Mouse (Mus musculus) brain, embryonic 14.5 days (tissue): Measurements from ENCODE around the gene Slc31a1.

Source experiments
- CTCF ChIP-seq: fragments of 200-500 bp; IDR thresholded peaks from 2 replicates; pipeline ENCODE4 v1.5.1; 2012; ENCODE audit warnings: inconsistent platforms, mild to moderate bottlenecking, moderate library complexity, borderline replicate concordance; ENCODE audit not compliant: insufficient read depth, insufficient read length; ENCODE audit errors: extremely low read depth
- POLR2A ChIP-seq: fragments of 200-500 bp; IDR thresholded peaks from 2 replicates; pipeline ENCODE4 v1.6.1; 2012; ENCODE audit warnings: mild to moderate bottlenecking, inconsistent platforms, borderline replicate concordance; ENCODE audit not compliant: poor library complexity, insufficient read depth, insufficient read length, severe bottlenecking; ENCODE audit errors: extremely low read depth

DNA sequence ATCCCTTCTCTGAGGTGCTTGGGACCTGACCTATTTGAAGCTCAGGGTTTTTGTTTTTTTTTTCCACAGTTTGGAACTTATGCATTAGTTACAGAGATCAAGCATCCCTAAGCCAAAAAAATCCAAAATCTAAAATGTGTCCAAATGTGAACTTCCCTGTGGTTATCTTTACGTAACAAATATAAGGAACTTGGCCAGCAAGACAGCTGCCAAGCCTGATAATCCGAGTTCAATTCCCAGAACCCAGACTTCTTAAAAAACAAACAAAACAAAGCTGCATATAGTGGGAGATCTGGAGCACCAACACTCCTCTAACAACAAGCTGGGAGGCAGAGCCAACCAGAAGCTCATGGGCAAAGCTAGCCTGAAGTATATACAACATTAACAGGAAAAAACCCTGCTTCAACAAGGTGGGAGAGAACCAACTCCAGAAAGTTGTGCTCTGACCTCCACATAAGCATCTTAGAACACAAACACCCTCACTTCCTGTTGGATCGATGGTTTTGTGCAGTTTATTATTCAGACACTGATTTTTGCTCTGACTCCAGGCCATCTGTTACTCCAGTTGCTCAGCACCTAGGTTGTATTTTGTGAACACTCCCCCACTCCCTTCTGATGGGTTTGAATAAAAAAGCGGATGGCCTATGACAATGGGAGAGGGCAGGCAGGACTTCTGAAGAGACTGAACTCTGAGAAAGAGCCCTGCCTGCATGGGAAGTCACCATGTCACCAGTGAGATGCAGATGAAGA lies 37.3 kb downstream of the Slc31a1 start:
- TF ChIP-seq POLR2A, result no peak
- no peak for TF ChIP-seq CTCF
